Mouse (Mus musculus) activated CD4-positive, CD25-positive, alpha-beta regulatory T cell, adult 4 months (primary cell): ENCODE results near the gene Clasp1. TPM values are rescaled to one million over a fixed set of nuclear protein-coding genes. Genes with fewer than 3 reads are reported as not detected.

ENCODE experiments used
- ATAC-seq: one replicate; pipeline ENCODE4 v1.8.0; 2017
- polyA plus RNA-seq, 2 experiments: library from polyadenylated mRNA; unstranded; fragments of 100-300 nt; shearing (Covaris generic); gene quantifications; one replicate each; pipeline ENCODE4 v1.2.1; 2017

Clasp1 gene
- polyA plus RNA-seq, 2 experiments from 2014 or later, result 36.6 to 44.9 TPM

DNA sequence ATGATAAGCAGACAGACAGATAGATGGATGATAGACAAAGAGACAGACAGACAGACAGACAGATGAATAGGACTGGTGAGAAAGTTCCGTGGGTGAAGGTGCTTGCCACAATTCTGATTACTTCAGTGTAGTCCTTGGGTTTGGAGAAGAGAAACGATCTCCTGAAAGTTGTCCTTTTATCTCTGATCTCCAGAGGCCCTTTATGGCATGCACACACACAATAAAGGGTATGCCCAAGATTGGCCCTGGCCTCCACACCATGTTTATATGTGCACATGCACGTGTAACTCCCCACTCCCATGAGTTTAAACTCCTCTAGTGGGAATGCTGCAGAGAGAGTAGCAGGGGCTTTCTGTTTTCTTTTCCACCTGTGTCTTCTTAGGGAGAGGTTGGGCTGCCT, 14.6 kb downstream of the Clasp1 start:
- no peak for ATAC-seq

- no peak for ATAC-seq
Measured at GRCm38 (mm10) chr1:118407586-118408250, 18.9 kb downstream of the Clasp1 start.

GRCm38 (mm10) chr1:118409249-118409648, 20.4 kb downstream of the Clasp1 start:
- no peak for ATAC-seq

DNA sequence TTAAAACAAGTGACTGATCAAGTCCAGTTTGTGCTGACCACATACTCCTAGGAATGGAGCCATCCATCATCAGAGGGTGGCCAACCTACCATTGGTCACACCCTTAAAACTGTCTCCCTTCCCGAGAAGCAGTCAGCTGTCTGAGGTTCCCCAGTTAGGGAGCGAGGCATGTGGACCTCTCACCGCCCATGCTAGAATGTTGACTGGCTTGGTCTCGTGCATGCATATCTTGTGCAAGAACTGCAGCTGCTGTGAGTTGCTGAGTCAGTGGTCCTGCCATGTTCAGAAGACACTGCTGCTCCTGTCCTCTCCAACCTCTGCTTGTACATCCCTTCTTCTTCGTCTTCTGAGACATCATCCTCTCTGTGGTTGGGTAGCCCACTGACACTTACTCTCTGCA, 22.0 kb downstream of the Clasp1 start:
- ATAC-seq, result no peak

DNA sequence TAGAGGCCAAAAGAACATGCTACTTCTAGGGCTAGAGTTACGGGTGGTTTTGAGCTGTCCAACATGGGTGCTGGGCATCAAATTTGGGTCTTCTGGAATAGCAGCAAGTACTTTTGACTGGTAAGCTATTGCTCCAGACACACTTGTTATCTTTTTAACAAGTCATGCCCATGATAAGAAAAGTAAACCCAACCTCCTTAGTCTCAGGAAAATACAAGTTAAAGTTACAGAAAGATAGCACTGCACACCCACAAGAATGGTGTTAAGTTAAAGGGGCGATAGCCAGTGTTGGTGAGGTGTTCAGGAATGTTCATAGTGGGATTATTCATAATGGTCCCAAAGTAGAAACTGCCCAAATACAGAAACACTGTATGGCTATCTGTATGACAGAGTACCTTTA, 24.3 kb downstream of the Clasp1 start:
- no peak for ATAC-seq

DNA sequence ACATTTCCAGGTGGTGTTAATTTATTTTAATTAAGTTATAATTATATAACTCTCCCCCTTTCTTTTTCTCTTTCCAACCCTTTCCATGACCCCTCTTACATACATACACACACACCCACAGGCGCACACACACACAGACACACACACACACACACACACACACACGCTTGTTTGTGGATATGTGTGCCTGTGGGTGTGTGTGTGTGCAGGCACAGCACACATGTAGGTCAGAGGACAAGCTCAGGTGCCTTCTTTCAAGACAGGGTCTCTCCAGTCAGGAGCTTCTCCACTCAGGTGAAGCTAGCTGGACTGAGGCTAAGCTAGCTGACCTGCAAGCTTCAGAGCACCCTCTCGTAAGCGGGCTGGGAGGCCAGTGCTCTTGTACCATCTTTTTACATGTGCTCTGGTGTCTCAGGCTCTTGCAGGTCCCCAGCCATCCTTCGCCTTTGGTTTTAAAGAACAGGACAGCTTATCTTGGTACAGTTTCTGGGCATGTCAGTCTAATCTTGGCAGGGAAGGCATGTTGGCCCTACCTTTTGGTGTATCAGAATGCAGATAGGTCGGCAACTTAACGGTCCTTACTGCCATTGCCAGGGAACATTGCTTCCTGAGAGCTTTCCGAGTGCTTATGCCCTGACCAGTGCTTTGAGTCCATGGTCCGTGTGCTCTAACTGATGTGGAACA, 28.3 kb downstream of the Clasp1 start:
- ATAC-seq, result no peak

- ATAC-seq, result no peak
Measured at GRCm38 (mm10) chr1:118419399-118419798, 30.5 kb downstream of the Clasp1 start.

DNA sequence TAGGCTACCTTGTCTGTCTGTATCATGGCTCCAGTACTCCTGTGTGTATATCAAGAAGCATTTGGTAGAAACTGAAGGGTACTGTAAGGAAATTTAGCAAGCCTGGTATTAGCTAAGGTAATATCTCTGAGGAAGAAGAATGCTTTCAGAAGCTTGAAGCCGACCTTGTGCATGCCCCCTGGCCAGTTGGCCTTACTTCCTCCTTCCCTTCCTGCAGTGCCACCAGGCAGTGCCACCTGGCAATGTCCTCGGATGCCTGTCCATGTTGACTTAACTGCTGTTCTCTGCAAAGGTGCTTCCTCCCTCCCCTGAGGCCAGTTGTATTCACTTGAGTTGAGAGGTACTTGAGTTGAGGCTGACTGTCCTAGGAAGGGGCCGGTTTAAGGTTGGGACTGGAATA, 32.3 kb downstream of the Clasp1 start:
- no peak for ATAC-seq

DNA sequence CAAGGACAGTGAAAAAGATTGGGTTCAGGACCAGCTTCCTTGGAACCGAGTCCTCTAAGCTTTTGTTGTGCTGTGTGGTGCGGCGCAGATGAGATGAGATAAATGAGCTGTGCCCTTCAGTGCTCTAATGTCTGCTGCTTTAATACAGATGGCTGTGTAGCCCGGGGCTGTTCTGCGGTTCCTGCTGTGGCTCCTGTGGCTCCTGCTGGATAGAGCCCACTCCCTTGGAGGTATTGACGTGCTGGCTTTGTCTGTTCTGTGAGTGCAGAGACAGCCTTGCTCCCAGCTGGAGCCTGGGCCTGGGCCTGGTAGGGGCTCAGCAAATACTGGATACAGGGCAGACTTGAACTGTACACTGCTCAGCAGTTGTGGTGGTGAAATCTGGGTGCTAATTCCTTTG, 34.0 kb downstream of the Clasp1 start:
- no peak for ATAC-seq

- ATAC-seq, result peak; percentile 41
Measured at GRCm38 (mm10) chr1:118425982-118426381, 37.1 kb downstream of the Clasp1 start.

GRCm38 (mm10) chr1:118428354-118429084, 39.7 kb downstream of the Clasp1 start:
- no peak for ATAC-seq

DNA sequence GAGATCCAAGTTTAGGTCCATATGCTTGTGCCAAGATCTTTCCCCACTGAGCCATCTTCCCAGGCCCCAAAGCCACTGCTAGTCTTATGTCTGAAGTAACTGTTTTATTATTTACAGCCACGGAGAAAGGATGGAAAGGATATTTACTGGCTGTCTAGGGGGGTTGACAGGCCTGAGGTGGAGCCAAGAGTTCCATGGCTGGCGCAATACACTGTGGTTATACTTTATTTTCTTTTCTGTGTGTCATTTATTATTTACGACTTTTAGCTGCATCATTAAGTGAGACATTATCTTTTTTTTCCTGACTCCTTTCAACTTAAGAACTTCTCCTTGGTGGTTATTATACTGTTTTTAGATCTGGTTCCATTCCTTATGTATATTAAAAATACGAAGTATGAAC, 42.7 kb downstream of the Clasp1 start:
- no peak for ATAC-seq

DNA sequence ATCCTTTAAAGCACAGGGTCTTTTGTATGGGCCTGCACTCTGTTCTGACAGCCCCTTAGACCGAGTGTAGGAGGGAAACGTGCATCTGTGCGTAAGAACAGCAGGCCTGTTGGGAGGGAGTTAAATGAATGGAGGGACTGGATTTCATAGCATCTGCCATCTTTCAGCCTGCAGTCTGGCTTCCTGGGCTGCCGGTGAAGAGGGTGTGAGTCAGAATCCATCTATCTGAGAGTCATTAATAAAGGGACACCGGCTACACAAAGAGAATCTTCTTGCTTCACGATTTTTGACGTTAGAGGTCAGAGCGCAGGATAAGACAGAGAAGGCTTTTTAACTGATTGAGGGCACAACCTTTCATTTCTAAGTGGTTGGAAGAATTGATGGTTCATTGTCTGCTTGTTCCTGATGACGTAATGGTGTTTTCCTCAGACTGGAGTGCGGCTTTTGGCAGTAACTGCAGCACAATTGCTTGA, 46.2 kb downstream of the Clasp1 start:
- ATAC-seq, result no peak

- no peak for ATAC-seq
Measured at GRCm38 (mm10) chr1:118437856-118438255, 49.0 kb downstream of the Clasp1 start.

GRCm38 (mm10) chr1:118438332-118438731, 49.5 kb downstream of the Clasp1 start:
- no peak for ATAC-seq

DNA sequence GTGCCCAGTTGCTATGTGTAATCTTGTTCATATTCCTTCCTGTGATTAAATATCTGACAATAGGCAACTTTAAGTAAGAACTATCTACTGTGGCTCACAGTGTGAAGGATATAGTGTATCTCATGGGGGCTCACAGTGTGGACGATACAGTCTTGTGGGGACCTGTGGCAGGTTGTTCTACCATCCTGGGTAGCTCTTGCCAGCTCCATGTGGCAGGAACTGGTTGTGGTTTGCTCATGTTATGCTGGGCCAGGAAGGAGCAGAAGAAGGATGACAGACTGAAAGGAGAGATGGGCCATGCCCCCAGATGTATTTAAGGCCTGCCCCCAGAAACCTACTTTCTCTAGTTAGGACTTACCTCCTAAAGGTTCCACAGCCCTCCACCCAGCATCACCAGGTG, 51.7 kb downstream of the Clasp1 start:
- ATAC-seq, result no peak

GRCm38 (mm10) chr1:118444420-118444819, 55.6 kb downstream of the Clasp1 start:
- no peak for ATAC-seq

DNA sequence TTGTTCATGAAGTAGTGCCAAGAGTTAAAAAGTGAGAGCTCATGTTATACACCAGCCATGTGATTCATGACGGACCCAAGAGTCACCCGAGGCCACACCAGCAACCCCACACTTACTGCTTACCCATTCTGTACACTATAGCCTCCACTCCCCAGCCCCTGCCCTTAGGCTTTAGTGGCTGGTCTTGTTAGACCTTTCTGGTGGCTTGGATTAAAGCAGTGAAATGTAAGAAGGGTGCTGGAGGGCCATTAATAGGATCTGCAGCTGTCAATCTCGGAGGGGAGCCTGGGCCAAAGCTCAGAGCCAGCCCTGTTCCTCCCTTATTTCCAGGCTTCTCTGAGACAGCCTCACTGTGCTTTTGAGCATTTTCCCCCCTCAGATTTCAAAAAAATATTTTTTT, 56.1 kb downstream of the Clasp1 start:
- ATAC-seq, result no peak

- no peak for ATAC-seq
Measured at GRCm38 (mm10) chr1:118445441-118445840, 56.6 kb downstream of the Clasp1 start.

DNA sequence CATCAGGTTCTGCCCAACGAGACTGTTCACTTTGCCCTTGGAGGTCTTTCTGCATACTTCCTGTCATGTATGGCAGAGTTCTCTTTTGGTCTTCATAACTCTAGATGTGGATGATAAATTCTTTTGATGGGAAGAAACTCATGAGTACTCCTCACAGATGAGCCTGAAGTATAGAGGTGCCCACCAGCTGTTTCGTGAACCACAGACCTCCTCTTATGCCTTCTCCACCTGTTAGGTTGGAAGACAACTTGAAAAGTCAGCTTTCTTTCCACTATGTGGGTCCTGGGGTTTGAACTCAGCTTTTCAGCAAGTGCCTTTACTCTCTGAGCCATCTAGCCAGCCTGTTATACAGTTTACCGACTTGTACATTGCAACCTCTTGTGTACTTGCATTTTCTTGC, 57.1 kb downstream of the Clasp1 start:
- ATAC-seq, result no peak

DNA sequence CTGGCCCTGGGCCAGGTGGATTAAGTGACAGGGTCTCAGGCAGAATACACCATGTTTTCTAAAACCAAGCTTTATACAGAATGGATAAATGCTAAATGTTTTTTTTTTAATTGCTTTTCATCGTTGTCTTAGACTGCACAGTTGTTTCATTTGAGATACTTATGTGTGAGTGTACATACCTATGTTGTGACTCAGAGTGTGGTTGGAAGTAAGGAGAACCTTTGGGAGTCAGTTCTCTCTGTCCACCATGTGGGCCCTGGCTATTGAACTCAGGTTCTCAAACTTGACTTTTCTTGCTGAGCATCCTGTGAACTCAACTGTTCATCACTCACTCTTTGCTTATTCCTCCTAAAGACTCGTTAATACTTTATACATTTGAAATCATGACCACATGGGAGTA, 58.3 kb downstream of the Clasp1 start:
- ATAC-seq, result no peak

DNA sequence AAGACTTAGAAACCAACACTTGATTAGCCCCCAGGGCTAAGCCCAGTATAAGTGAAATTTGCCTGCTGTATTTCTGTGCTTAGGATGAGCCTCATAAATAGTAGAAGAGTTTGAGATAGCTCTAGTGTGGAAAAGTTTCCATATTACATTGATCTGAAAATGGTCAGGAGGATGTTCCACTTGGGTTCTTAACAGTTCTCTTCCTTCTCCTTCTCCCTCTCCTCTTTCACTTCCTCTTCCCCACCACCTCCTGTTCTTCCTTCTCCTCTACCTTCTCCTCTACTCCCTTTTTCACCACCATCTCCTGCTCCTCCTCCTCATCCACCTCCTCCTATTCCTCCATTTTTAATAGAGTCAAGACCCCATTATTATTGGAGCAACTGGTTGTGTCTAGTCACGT, 59.4 kb downstream of the Clasp1 start:
- ATAC-seq, result no peak

DNA sequence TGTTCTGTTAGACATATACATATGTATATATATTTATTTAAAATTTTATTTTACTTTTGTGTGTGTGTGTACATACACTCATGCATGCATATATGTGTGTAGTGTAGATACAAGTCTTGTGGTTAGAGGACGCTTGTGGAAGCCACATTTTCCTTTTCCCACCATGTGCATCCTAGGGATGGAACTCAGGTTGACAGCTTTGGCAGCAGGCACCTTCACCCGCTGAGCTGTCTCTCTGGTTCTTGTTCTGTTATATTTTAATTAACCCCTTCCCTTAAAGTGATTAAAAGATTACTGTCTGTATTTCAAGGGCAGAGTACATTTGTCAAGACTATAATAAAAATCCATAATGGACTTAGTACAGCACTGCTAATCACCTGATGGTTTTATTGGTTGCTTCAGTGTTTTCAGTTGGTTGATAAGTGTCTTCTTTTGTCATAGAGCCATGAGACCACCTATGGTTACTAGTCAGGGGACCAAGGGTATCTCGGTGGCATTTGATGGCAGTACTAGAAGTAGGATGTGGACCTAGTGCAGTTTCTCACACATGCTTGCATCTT, 62.1 kb downstream of the Clasp1 start:
- ATAC-seq, result no peak
